Mouse (Mus musculus) stomach, embryonic 14.5 days (tissue): ENCODE data around the gene Gm20388. TPM values are rescaled to one million over a fixed set of nuclear protein-coding genes. Genes with fewer than 3 reads are reported as not detected.
A peak's percentile ranks its signal among the peaks of the same experiment; 100 is the strongest.

ENCODE experiments used
- ATAC-seq: fragments of 200-750 bp; cut with Nextera tagmentation; 2 replicates; pipeline ENCODE4 v1.8.0; 2017; ENCODE audit warnings: low read depth, moderate TSS enrichment; ENCODE audit not compliant: insufficient number of reproducible peaks, insufficient read depth, low FRiP score
- H3K27ac ChIP-seq: fragments of 300-500 bp; sonication (generic); 2 replicates; pipeline ENCODE4 v1.5.1; 2014; ENCODE audit warnings: mild to moderate bottlenecking, low read length, moderate library complexity, mixed read lengths
- H3K27me3 ChIP-seq: fragments of 300-500 bp; sonication (generic); 2 replicates; pipeline ENCODE4 v1.6.1; 2014; ENCODE audit warnings: low read length, control low read depth, mixed read lengths; ENCODE audit not compliant: control insufficient read depth, insufficient read depth
- H3K36me3 ChIP-seq: fragments of 300-500 bp; sonication (generic); 2 replicates; pipeline ENCODE4 v1.6.1; 2014; ENCODE audit warnings: mild to moderate bottlenecking, control low read depth, low read length, moderate library complexity, mixed read lengths; ENCODE audit not compliant: control insufficient read depth, insufficient read depth
- H3K4me1 ChIP-seq: fragments of 300-500 bp; sonication (generic); 2 replicates; pipeline ENCODE4 v1.6.1; 2014; ENCODE audit warnings: low read length, control low read depth, mixed read lengths; ENCODE audit not compliant: control insufficient read depth, insufficient read depth
- H3K4me2 ChIP-seq: fragments of 300-500 bp; sonication (generic); replicated peaks from 2 replicates; pipeline ENCODE4 v1.6.1; 2014; ENCODE audit warnings: low read depth, low read length, control low read depth
- H3K4me3 ChIP-seq: fragments of 300-500 bp; sonication (generic); 2 replicates; pipeline ENCODE4 v1.5.1; 2014; ENCODE audit warnings: low read depth, low read length, control low read depth
- H3K9ac ChIP-seq: fragments of 300-500 bp; sonication (generic); replicated peaks from 2 replicates; pipeline ENCODE4 v1.6.1; 2014; ENCODE audit warnings: low read depth, mild to moderate bottlenecking, control low read depth, low read length, moderate library complexity, mixed read lengths
- H3K9me3 ChIP-seq: fragments of 300-500 bp; sonication (generic); 2 replicates; pipeline ENCODE4 v1.6.1; 2016; ENCODE audit warnings: low read depth, low read length, control low read depth; ENCODE audit not compliant: control insufficient read depth
- WGBS: fragments of 180-500 bp; shearing (Covaris S2); extraction: QIAGEN DNeasy Blood & Tissue Kit; methylation state at CpG from one replicate; pipeline ENCODE4 v1.1.7; 2014; 5-methylcytosine and 5-hydroxymethylcytosine counted together
- polyA plus RNA-seq: library from polyadenylated mRNA; unstranded; fragments of >200 nt; fragmentation: Nextera tagmentation; extraction: Ambion mirVana; gene quantifications from 2 replicates; pipeline ENCODE4 v1.2.1, GENCODE M21; 2014

Gene Gm20388
- polyA plus RNA-seq, 1 experiment from 2014 or later = 11.4 TPM

GRCm38 (mm10) chr8:120371725-120372457 lies 461.2 kb downstream of the Gm20388 start:
- Histone ChIP-seq H3K9me3 (no peaks in the 10 kb centered on the region), H3K36me3 (no peaks in the 10 kb centered on the region), H3K9ac (no peak overlapping the region), H3K27me3 (no peaks in the 10 kb centered on the region), H3K4me3 (no peak overlapping the region), H3K4me2 (no peak overlapping the region), H3K27ac (no peak overlapping the region), H3K4me1 (peaks cover 48% of the 10 kb centered on the region)
- WGBS = 61% methylated on average over 8 of the region's 8 CpGs
- ATAC-seq = peak; percentile 60; the same call in 1 of the 2 replicates

DNA sequence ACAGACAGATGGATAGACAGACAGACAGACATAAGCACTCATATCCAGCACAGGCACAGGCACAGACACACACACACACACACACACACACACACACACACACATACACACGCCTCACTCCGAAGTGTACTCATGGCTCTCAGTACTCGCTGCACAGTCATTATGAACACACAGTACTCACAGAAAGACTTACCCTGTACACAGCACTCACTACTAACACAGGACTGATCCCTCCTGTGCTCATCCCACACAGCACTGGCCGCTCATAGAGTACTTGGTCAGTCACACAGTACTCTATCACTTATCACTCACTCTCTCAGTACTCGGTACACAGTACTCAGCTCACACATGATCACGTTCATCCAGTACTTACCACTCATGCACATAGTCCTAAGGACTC lies 462.0 kb downstream of the Gm20388 start:
- no peaks in the 10 kb centered on the region for H3K9me3 ChIP-seq
- H3K27ac ChIP-seq = no peak overlapping the region
- no peak overlapping the region for H3K4me2 ChIP-seq
- no peaks in the 10 kb centered on the region for H3K36me3 ChIP-seq
- 89% methylated on average over 6 of the region's 6 CpGs for WGBS
- no peak overlapping the region for H3K4me3 ChIP-seq
- H3K9ac ChIP-seq = no peak overlapping the region
- H3K27me3 ChIP-seq = no peaks in the 10 kb centered on the region
- H3K4me1 ChIP-seq = peaks cover 46% of the 10 kb centered on the region
- no peak for ATAC-seq

- no peaks in the 10 kb centered on the region for H3K36me3 ChIP-seq
- WGBS = 58% methylated on average over 3 of the region's 3 CpGs
- no peaks in the 10 kb centered on the region for H3K9me3 ChIP-seq
- peak overlapping the region; percentile 36 for H3K27ac ChIP-seq
- H3K4me2 ChIP-seq = no peak overlapping the region
- H3K4me1 ChIP-seq = peaks cover 47% of the 10 kb centered on the region
- H3K4me3 ChIP-seq = no peak overlapping the region
- no peak overlapping the region for H3K9ac ChIP-seq
- no peaks in the 10 kb centered on the region for H3K27me3 ChIP-seq
- ATAC-seq = no peak
Measured at GRCm38 (mm10) chr8:120373621-120374020, 463.0 kb downstream of the Gm20388 start.

- Histone ChIP-seq H3K27ac (peak overlapping the region; percentile 36), H3K27me3 (no peaks in the 10 kb centered on the region), H3K9ac (no peak overlapping the region), H3K4me2 (no peak overlapping the region), H3K36me3 (no peaks in the 10 kb centered on the region), H3K4me1 (peaks cover 42% of the 10 kb centered on the region), H3K4me3 (no peak overlapping the region), H3K9me3 (no peaks in the 10 kb centered on the region)
- no peak for ATAC-seq
- WGBS = 29% methylated on average over 1 of the region's 1 CpGs
Measured at GRCm38 (mm10) chr8:120374070-120374469, 463.4 kb downstream of the Gm20388 start.

DNA sequence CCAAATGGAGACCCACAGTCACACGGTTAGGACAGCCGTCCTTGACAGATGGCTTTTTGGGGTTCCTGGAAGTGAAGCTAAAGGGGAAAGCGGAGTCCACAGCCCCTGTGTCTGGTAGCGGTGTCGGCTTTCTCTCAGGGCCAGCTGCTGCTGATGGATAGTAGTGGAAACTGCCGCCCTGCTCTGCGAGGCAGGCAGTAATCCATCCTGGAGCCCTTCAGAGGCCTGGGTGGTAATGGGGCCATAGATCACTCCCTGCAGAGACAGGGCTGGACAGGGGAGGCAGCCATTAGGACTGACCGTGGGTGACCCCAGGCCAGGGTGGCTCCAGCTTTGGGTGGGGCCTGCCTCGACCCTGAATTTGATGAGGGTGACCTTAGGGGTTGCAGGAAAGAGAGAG lies 463.9 kb downstream of the Gm20388 start:
- peaks cover 38% of the 10 kb centered on the region for H3K4me1 ChIP-seq
- no peaks in the 10 kb centered on the region for H3K27me3 ChIP-seq
- no peak overlapping the region for H3K4me3 ChIP-seq
- H3K9ac ChIP-seq = no peak overlapping the region
- H3K36me3 ChIP-seq = no peaks in the 10 kb centered on the region
- H3K9me3 ChIP-seq = no peaks in the 10 kb centered on the region
- WGBS = 17% methylated on average over 9 of the region's 9 CpGs
- H3K27ac ChIP-seq = peak overlapping the region; percentile 36
- ATAC-seq = peak; percentile 21; the same call in 1 of the 2 replicates
- H3K4me2 ChIP-seq = no peak overlapping the region

GRCm38 (mm10) chr8:120375170-120375569 lies 464.5 kb downstream of the Gm20388 start:
- H3K27ac ChIP-seq = peak overlapping the region; percentile 36; the same call in 1 of the 2 replicates

GRCm38 (mm10) chr8:120376215-120376614 lies 465.6 kb downstream of the Gm20388 start:
- Histone ChIP-seq H3K36me3 (no peaks in the 10 kb centered on the region), H3K27me3 (no peaks in the 10 kb centered on the region), H3K27ac (no peak overlapping the region), H3K4me3 (no peak overlapping the region), H3K9ac (no peak overlapping the region), H3K4me1 (peaks cover 36% of the 10 kb centered on the region), H3K4me2 (no peak overlapping the region), H3K9me3 (no peaks in the 10 kb centered on the region)
- no peak for ATAC-seq
- 64% methylated on average over 4 of the region's 4 CpGs for WGBS

More at GRCm38 (mm10) chr8:120375170-120375569, 464.5 kb downstream of the Gm20388 start:
- Histone ChIP-seq H3K27me3 (no peaks in the 10 kb centered on the region), H3K4me1 (peaks cover 36% of the 10 kb centered on the region), H3K4me3 (no peak overlapping the region), H3K9ac (no peak overlapping the region), H3K9me3 (no peaks in the 10 kb centered on the region), H3K36me3 (no peaks in the 10 kb centered on the region), H3K4me2 (no peak overlapping the region)
- WGBS = 54% methylated on average over 5 of the region's 5 CpGs
- ATAC-seq = peak; percentile 25; the same call in 1 of the 2 replicates

- H3K4me3 ChIP-seq = no peak overlapping the region
- H3K4me2 ChIP-seq = no peak overlapping the region
- H3K9ac ChIP-seq = no peak overlapping the region
- WGBS = 45% methylated on average over 22 of the region's 22 CpGs
- no peaks in the 10 kb centered on the region for H3K36me3 ChIP-seq
- no peak overlapping the region for H3K27ac ChIP-seq
- H3K27me3 ChIP-seq = no peaks in the 10 kb centered on the region
- H3K4me1 ChIP-seq = peaks cover 37% of the 10 kb centered on the region
- H3K9me3 ChIP-seq = no peaks in the 10 kb centered on the region
- ATAC-seq = no peak
Measured at GRCm38 (mm10) chr8:120376847-120377802, 466.5 kb downstream of the Gm20388 start.
